Mouse (Mus musculus) forebrain, embryonic 11.5 days (tissue): ENCODE measurements around the gene Cox11. TPM values are rescaled to one million over a fixed set of nuclear protein-coding genes. Genes with fewer than 3 reads are reported as not detected.
A peak's percentile ranks its signal among the peaks of the same experiment; 100 is the strongest.

Experiments
- ATAC-seq: fragments of 200-750 bp; cut with Nextera tagmentation; replicated peaks from 2 replicates; pipeline ENCODE4 v1.8.0; 2017; ENCODE audit warnings: moderate TSS enrichment; ENCODE audit not compliant: low FRiP score
- DNase-seq: peaks from one replicate; pipeline ENCODE4 v3.0.0-alpha.2; 2017; ENCODE audit warnings: low spot score
- H3K27ac ChIP-seq: fragments of 300-500 bp; sonication (generic); 2 replicates; pipeline ENCODE4 v1.5.1; 2014; ENCODE audit warnings: low read depth, low read length
- H3K27me3 ChIP-seq: fragments of 300-500 bp; sonication (generic); 2 replicates; pipeline ENCODE4 v1.6.1; 2014; ENCODE audit warnings: mild to moderate bottlenecking, low read length, mixed read lengths; ENCODE audit not compliant: control insufficient read depth, insufficient read depth
- H3K36me3 ChIP-seq: fragments of 300-500 bp; sonication (generic); 2 replicates; pipeline ENCODE4 v1.6.1; 2014; ENCODE audit warnings: mild to moderate bottlenecking, low read length, moderate library complexity, mixed read lengths; ENCODE audit not compliant: control insufficient read depth, insufficient read depth
- H3K4me1 ChIP-seq: fragments of 300-500 bp; sonication (generic); replicated peaks from 2 replicates; pipeline ENCODE4 v1.6.1; 2014; ENCODE audit warnings: low read length, mixed read lengths; ENCODE audit not compliant: control insufficient read depth, insufficient read depth
- H3K4me2 ChIP-seq: fragments of 300-500 bp; sonication (generic); 2 replicates; pipeline ENCODE4 v1.6.1; 2014; ENCODE audit warnings: low read depth, mild to moderate bottlenecking, low read length, moderate library complexity, mixed read lengths; ENCODE audit not compliant: severe bottlenecking
- H3K4me3 ChIP-seq: fragments of 300-500 bp; sonication (generic); 2 replicates; pipeline ENCODE4 v1.5.1; 2014; ENCODE audit warnings: low read depth, low read length
- H3K9ac ChIP-seq: fragments of 300-500 bp; sonication (generic); 2 replicates; pipeline ENCODE4 v1.6.1; 2014; ENCODE audit warnings: low read length
- H3K9me3 ChIP-seq: fragments of 300-500 bp; sonication (generic); 2 replicates; pipeline ENCODE4 v1.6.1; 2016; ENCODE audit warnings: low read length, mixed read lengths; ENCODE audit not compliant: control insufficient read depth
- WGBS: fragments of 180-500 bp; shearing (Covaris S2); extraction: QIAGEN DNeasy Blood & Tissue Kit; methylation state at CpG from one replicate; pipeline ENCODE4 v1.1.7; 2014; 5-methylcytosine and 5-hydroxymethylcytosine counted together
- polyA plus RNA-seq: library from polyadenylated mRNA; unstranded; fragments of >200 nt; fragmentation: Nextera tagmentation; extraction: Ambion mirVana; gene quantifications from 2 replicates; pipeline ENCODE4 v1.2.1, GENCODE M21; 2014

Gene Cox11
- polyA plus RNA-seq, 1 experiment from 2014 or later, result 30.5 TPM

- Histone ChIP-seq H3K9ac (no peak overlapping the region), H3K4me2 (no peak overlapping the region), H3K27me3 (no peaks in the 10 kb centered on the region), H3K4me1 (no peaks in the 10 kb centered on the region), H3K36me3 (no peaks in the 10 kb centered on the region), H3K4me3 (no peak overlapping the region), H3K9me3 (no peaks in the 10 kb centered on the region), H3K27ac (no peak overlapping the region)
- DNase-seq (no peak), ATAC-seq (no peak)
- 60% methylated on average over 6 of the region's 6 CpGs for WGBS
These were observed 14.5 kb upstream of the Cox11 start for GRCm38 (mm10) chr11:90623477-90623876.

- Histone ChIP-seq H3K4me2 (no peak overlapping the region), H3K9ac (no peak overlapping the region), H3K36me3 (no peaks in the 10 kb centered on the region), H3K9me3 (no peaks in the 10 kb centered on the region), H3K4me3 (no peak overlapping the region), H3K4me1 (no peaks in the 10 kb centered on the region), H3K27me3 (no peaks in the 10 kb centered on the region), H3K27ac (no peak overlapping the region)
- ATAC-seq (no peak), DNase-seq (no peak)
- 90% methylated on average over 1 of the region's 1 CpGs for WGBS
These were observed 12.8 kb upstream of the Cox11 start for GRCm38 (mm10) chr11:90625174-90625573.

- WGBS, result 96% methylated on average over 1 of the region's 1 CpGs
- H3K4me2 ChIP-seq, result no peak overlapping the region
- ATAC-seq, result no peak
- H3K9me3 ChIP-seq, result no peaks in the 10 kb centered on the region
- no peak overlapping the region for H3K9ac ChIP-seq
- DNase-seq, result no peak
- no peaks in the 10 kb centered on the region for H3K27me3 ChIP-seq
- H3K36me3 ChIP-seq, result no peaks in the 10 kb centered on the region
- no peak overlapping the region for H3K27ac ChIP-seq
- no peak overlapping the region for H3K4me3 ChIP-seq
- no peaks in the 10 kb centered on the region for H3K4me1 ChIP-seq
These were observed 10.2 kb upstream of the Cox11 start for GRCm38 (mm10) chr11:90627751-90628150.

- Histone ChIP-seq H3K9me3 (no peaks in the 10 kb centered on the region), H3K36me3 (no peaks in the 10 kb centered on the region), H3K4me2 (no peak overlapping the region), H3K27ac (no peak overlapping the region), H3K27me3 (no peaks in the 10 kb centered on the region), H3K4me1 (peaks cover 3% of the 10 kb centered on the region; the same call in 1 of the 2 replicates), H3K4me3 (no peak overlapping the region), H3K9ac (no peak overlapping the region)
- ATAC-seq (no peak), DNase-seq (no peak)
- WGBS, result 86% methylated on average over 2 of the region's 2 CpGs
These were observed 5.5 kb upstream of the Cox11 start for GRCm38 (mm10) chr11:90632480-90632879.

- H3K4me3 ChIP-seq, result no peak overlapping the region
- H3K9me3 ChIP-seq, result no peaks in the 10 kb centered on the region
- H3K4me2 ChIP-seq, result no peak overlapping the region
- H3K4me1 ChIP-seq, result peaks cover 6% of the 10 kb centered on the region; the same call in 1 of the 2 replicates
- H3K27ac ChIP-seq, result no peak overlapping the region
- no peak for DNase-seq
- no peak for ATAC-seq
- H3K36me3 ChIP-seq, result no peaks in the 10 kb centered on the region
- no peak overlapping the region for H3K9ac ChIP-seq
- no peaks in the 10 kb centered on the region for H3K27me3 ChIP-seq
- WGBS, result 91% methylated on average over 3 of the region's 3 CpGs
These were observed 3.3 kb upstream of the Cox11 start for GRCm38 (mm10) chr11:90634661-90635060.

- Histone ChIP-seq H3K9me3 (no peaks in the 10 kb centered on the region), H3K9ac (peak overlapping the region; percentile 97), H3K4me3 (peak overlapping the region; percentile 94), H3K4me2 (peak overlapping the region; percentile 62), H3K27me3 (no peaks in the 10 kb centered on the region), H3K27ac (peak overlapping the region; percentile 90), H3K36me3 (no peaks in the 10 kb centered on the region), H3K4me1 (peaks cover 6% of the 10 kb centered on the region; the same call in 1 of the 2 replicates)
- ATAC-seq, result no peak; the same call in 1 of the 2 replicates
- 1% methylated on average over 54 of the region's 54 CpGs for WGBS
- DNase-seq, result no peak
These were observed 398 bp downstream of the Cox11 start for GRCm38 (mm10) chr11:90638312-90638830.

GRCm38 (mm10) chr11:90649777-90650176, 11.8 kb downstream of the Cox11 start:
- H3K4me2 ChIP-seq, result no peak overlapping the region
- ATAC-seq (no peak), DNase-seq (no peak)
- H3K4me1 ChIP-seq, result no peaks in the 10 kb centered on the region
- H3K27ac ChIP-seq, result no peak overlapping the region
- 95% methylated on average over 6 of the region's 6 CpGs for WGBS
- no peaks in the 10 kb centered on the region for H3K9me3 ChIP-seq
- no peak overlapping the region for H3K4me3 ChIP-seq
- peaks cover 6% of the 10 kb centered on the region; the same call in 1 of the 2 replicates for H3K36me3 ChIP-seq
- no peaks in the 10 kb centered on the region for H3K27me3 ChIP-seq
- no peak overlapping the region for H3K9ac ChIP-seq

GRCm38 (mm10) chr11:90650231-90650885, 12.4 kb downstream of the Cox11 start:
- Histone ChIP-seq H3K27ac (no peak overlapping the region), H3K4me1 (no peaks in the 10 kb centered on the region), H3K4me3 (no peak overlapping the region), H3K9me3 (no peaks in the 10 kb centered on the region), H3K27me3 (no peaks in the 10 kb centered on the region), H3K4me2 (no peak overlapping the region), H3K36me3 (peaks cover 6% of the 10 kb centered on the region; the same call in 1 of the 2 replicates), H3K9ac (no peak overlapping the region)
- DNase-seq, result no peak
- no peak for ATAC-seq
- WGBS, result 82% methylated on average over 9 of the region's 9 CpGs

- no peak for ATAC-seq
- H3K4me1 ChIP-seq, result no peaks in the 10 kb centered on the region
- H3K9ac ChIP-seq, result no peak overlapping the region
- no peaks in the 10 kb centered on the region for H3K27me3 ChIP-seq
- no peaks in the 10 kb centered on the region for H3K9me3 ChIP-seq
- no peak overlapping the region for H3K4me3 ChIP-seq
- H3K36me3 ChIP-seq, result peaks cover 6% of the 10 kb centered on the region; the same call in 1 of the 2 replicates
- no peak for DNase-seq
- H3K27ac ChIP-seq, result no peak overlapping the region
- 88% methylated on average over 4 of the region's 4 CpGs for WGBS
- no peak overlapping the region for H3K4me2 ChIP-seq
These were observed 14.6 kb downstream of the Cox11 start for GRCm38 (mm10) chr11:90652603-90653002.
